Mouse (Mus musculus) left cerebral cortex, adult 2 months (tissue): ENCODE data around the gene Nfkbil1. TPM values are rescaled to one million over a fixed set of nuclear protein-coding genes. Genes with fewer than 3 reads are reported as not detected.
A peak's percentile ranks its signal among the peaks of the same experiment; 100 is the strongest.
"Not testable (repeated sequence)": the region's sequence is repeated elsewhere in the genome, so short reads cannot be mapped to it uniquely, and the experiment has no call there.

Experiments used
- DNase-seq, 2 experiments: peaks; one replicate each; pipeline ENCODE4 v3.0.0; 2021 to 2022; ENCODE audit warnings: low spot score in 2 of 2, mixed read lengths in 1 of 2; ENCODE audit errors: extremely low spot score in 1 of 2
- H3K27ac ChIP-seq: fragments of 200-600 bp; 2 replicates; pipeline ENCODE4 v1.8.1; 2022
- H3K4me3 ChIP-seq: fragments of 200-600 bp; 2 replicates; pipeline ENCODE4 v1.8.1; 2022
- CTCF ChIP-seq: fragments of 200-600 bp; IDR thresholded peaks from 2 replicates; pipeline ENCODE4 v1.8.1; 2022; ENCODE audit warnings: antibody characterized with exemption, mild to moderate bottlenecking, moderate library complexity
- intact Hi-C: fragments of 180-260 bp; cut with DNase I; formaldehyde crosslinking; loops from one replicate; pipeline ENCODE4 v1.15.1; 2025
- total RNA-seq, 2 experiments: library from RNA; stranded (reverse); gene quantifications; 2 replicates each; pipeline ENCODE4 v1.2.3; 2021

The Nfkbil1 gene
- total RNA-seq, 2 experiments from 2014 or later = 13.0 to 16.1 TPM

DNA sequence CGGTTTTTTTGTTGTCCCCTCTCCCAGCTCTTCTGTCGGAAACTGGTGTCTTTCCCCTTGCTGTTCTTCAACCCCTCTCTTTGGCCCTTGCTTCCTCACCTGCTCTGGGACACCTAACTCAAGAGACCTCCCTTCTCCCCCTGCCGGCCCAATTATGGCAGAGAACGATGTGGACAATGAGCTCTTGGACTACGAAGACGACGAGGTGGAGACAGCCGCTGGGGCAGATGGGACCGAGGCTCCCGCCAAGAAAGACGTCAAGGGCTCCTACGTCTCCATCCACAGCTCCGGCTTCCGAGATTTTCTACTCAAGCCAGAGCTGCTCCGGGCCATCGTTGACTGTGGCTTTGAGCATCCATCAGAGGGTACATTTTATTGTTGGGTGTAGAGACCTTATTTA, 7.5 kb upstream of the Nfkbil1 start:
- intact Hi-C loops = loop anchor here (5.0 to 10.0 kb wide), 3 partner anchors 406 to 618 kb away; partner anchors contain the start of genes Ddr1, Dxo, Ppt2 and Prrt1
- H3K4me3 ChIP-seq = peak overlapping the region; percentile 77
- DNase-seq = peak in 1 of 2 experiments; percentile 62
- H3K27ac ChIP-seq = peak overlapping the region; percentile 100
- TF ChIP-seq CTCF = no peak; the same call in 1 of the 2 replicates

DNA sequence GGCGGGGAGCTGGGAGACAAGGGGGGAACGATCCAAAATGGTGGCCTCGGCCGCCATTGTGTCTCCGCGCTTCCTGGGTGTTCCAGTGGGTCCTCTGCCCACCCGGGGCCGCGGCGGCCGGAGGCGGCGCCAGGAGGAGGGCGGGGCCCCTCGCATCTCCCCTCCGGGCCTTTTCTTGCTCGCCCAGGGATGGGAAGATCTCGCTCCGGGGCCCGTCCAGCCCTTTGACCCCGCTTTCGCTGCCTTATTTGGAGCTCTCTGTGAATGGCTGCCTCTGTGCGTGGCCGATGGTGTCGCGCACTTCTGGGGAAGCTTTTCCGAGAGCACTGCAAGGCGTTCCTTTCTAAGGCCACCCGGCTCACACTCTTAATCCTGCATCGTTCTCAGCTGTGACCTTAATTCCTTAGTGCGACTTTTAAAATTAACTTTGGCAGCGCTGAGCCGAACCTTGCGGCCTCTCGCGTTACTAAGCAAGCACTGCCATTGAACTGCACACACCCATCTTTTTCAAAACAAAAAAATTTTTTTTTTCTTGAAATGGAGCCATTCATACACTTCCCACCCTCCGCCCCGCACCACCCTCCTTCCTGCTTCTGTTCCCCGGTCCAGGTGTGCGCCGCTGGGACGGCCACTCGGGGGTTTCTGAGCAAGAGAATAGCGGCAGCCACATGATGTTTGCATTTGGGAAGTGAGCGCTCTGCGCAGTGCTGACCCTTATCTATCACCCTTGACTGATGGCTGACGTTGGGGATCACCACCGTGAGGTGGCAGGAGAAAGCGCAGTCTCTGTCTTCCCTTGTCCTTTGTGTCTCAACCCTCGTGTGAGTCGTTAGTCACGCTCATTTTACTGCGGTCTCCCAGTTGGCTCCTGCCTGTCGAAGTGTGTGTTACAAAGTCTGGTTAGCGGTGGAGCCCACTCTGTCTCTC, 6.7 kb upstream of the Nfkbil1 start:
- DNase-seq = peak; percentile 70 to 76
- intact Hi-C loops = loop anchor here (5.0 to 10.0 kb wide), 3 partner anchors 405 to 617 kb away; partner anchors contain the start of genes Ddr1, Dxo, Ppt2 and Prrt1
- no peak; the same call in none of the 2 replicates for TF ChIP-seq CTCF
- peak overlapping the region; percentile 100 for H3K27ac ChIP-seq
- peak overlapping the region; percentile 77 for H3K4me3 ChIP-seq

DNA sequence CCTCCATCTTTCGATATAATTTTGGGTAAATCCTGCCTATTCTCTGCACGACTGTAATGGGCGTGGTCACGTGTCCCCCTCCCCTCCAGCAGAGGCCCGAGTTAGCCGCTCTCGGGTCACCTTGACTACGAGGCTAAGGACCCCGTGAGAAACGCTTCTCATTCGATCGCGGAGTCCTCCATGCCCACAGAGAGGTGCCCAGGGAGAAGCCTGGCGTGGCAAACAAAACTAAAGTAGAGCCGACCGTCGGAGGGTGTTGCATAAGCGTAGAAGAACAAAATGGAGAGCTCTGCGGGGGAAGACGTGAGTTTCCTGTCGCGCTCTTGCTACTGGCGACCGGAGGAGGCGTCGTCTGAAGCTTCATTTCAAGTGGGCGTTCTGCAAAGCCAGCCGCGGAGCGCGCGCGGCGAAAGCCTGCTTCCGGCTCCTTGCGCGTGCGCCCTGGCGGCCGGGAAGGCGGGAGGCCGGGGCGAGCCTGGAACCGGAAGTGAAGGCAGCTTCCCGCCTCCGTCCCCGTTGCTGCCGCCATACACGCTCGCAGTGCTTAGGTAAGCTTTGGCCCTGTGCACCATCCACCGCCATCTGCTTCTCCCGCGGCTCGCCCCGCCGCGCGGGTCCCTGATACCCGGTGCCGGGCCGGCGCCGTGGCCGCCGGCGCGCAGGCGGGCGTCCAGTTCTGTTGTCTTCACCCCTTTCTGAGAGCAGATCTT, 5.9 kb upstream of the Nfkbil1 start, which contains the start of gene Ddx39b:
TSS of gene Ddx39b (plus strand) at position 442 of the 710 bp plus-strand sequence.
- intact Hi-C loops = loop anchor here (5.0 to 10.0 kb wide), 3 partner anchors 404 to 617 kb away; partner anchors contain the start of genes Ddr1, Dxo, Ppt2 and Prrt1
- Histone ChIP-seq H3K4me3 (peak within 1 kb of the TSS; percentile 77), H3K27ac (peak within 1 kb of the TSS; percentile 100)
- TF ChIP-seq CTCF = peak; percentile 21
- peak; percentile 96 to 97 for DNase-seq

DNA sequence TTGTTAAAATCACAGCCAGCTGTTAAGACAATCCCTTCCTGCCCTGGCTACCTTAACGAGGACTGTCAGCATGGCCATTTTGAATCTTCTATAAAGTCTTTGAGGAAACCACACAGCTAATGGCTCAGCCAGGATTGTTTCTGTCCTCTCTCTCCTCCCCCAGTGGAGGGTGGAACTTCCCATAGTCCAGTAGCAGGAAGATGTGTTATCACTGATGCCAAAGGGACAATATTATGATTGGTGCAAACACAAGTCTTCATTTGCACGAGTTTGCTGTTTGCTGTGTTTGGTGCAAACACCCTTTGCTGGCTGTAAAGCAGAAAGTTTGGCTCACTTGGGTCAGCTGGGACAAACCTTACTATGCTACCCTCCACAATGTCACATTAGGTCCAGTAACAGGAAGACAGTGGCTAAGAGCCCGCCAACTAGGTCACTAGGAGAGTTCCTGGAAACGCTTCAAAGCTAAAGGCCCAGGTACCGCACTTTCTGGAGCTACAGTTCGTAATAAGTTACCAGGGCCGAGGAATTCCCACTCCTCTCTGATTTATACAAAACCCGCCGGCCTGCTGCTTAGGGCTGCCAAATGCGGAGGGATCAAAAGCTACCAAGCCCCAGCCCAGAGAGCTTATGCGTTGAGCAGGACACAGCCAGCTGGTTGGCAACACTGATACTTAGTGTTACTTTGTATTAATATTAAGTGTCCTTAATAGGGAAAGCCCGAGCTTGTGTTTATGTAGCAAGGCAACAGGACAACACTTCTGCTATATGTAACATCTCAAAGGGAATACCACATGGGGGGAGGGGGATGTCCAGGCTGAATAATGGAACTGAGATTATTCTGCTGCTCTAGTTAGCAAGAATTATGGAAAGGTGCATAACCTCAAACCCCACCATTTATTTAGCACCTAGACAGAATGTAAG, 5.1 kb upstream of the Nfkbil1 start:
- DNase-seq = no peak
- peak overlapping the region; percentile 77 for H3K4me3 ChIP-seq
- TF ChIP-seq CTCF = no peak
- intact Hi-C loops = loop anchor here (5.0 to 10.0 kb wide), 3 partner anchors 403 to 616 kb away; partner anchors contain the start of genes Ddr1, Dxo, Ppt2 and Prrt1
- peak overlapping the region; percentile 100 for H3K27ac ChIP-seq

DNA sequence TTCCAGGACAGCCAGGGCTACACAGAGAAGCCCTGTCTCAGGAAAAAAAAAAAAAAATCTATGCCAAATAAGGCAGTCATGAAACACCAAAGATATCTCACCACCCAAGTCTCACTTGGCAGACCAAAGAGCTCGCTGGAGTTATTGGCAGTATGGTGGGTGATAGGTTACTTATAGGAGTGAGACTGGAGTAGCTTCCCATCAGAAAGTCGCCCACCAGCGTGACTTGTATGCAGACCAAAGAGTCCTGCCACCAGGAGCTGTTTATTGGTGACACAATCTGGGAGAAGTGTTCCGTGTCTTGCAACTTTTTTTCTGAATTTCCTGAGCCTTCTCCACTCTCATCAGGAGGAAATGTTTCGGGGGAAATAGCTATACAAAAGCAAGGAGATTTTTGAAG, 4.1 kb upstream of the Nfkbil1 start:
- intact Hi-C loops = loop anchor here (5.0 to 10.0 kb wide), 6 partner anchors 117 to 615 kb away; partner anchors contain the start of genes Csnk2b, Ddr1, Dxo and Gpank1
- H3K4me3 ChIP-seq = no peak overlapping the region
- DNase-seq = no peak
- TF ChIP-seq CTCF = no peak
- H3K27ac ChIP-seq = peak overlapping the region; percentile 100

DNA sequence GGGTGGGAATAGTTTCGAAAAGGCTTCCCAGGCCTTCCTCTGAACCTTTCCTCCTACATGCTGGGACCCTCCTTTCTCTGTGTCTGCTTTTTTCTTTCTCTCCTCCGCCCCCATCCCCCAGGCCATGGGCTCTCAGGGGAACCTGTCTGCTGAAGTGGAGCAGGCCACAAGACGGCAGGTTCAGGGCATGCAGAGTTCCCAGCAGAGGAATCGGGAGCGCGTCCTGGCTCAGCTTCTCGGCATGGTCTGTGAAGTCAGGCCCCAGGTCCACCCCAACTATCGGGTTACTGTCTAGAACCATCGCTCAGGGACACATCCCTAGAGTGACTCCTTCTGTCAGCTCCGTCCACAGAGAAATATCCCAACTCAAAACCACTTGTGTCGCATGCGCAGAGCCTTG, 1.9 kb upstream of the Nfkbil1 start:
- DNase-seq = no peak
- H3K4me3 ChIP-seq = peak overlapping the region; percentile 68
- intact Hi-C loops = loop anchor here (5.0 to 10.0 kb wide), 3 partner anchors 115 to 385 kb away; partner anchors contain the start of genes Csnk2b, Gpank1, Nelfe and Sapcd1
- no peak for TF ChIP-seq CTCF
- H3K27ac ChIP-seq = peak overlapping the region; percentile 96

DNA sequence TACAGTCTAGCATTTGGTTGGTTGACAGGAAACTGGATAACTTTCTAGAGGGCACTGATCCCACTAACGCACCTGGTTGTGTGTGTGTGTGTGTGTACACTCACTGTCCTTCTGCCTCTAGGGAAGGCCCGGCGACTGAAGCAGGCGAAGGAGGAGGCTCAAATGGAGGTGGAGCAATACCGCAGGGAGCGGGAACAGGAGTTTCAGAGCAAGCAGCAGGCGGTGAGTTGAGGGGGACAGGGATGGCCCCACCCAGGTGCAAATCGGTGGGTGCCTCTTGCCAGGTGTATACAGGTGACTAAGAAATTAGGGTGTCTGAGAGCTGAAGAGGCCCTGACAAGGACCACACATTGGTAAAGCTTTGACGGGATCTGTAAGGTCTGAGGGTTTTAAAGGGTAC, 1.4 kb upstream of the Nfkbil1 start:
- intact Hi-C loops = loop anchor here (1.0 to 10.0 kb wide), 4 partner anchors 71 to 385 kb away; partner anchors contain the start of genes Csnk2b, Gpank1, Nelfe and Sapcd1
- DNase-seq = no peak
- Histone ChIP-seq H3K27ac (peak overlapping the region; percentile 96), H3K4me3 (peak overlapping the region; percentile 68)
- no peak for TF ChIP-seq CTCF

DNA sequence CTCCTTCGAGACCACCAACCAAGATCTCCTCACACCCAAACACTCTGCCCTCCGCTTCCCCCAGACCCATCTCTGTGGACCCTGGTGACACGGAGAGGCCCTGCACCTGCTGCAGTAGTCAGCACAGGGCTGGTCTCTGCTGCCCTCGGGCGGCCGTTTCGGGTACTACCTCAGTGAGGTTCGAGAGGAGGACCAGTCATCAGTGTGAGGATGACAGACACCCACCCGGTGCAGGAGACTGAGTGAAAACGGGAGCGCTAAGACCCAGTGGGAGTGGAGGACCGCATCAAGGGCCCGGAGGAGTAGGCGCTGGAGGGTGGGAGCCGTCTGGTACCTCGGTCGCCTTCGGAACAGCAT, 776 bp upstream of the Nfkbil1 start:
- peak; percentile 98 to 100 for DNase-seq
- Histone ChIP-seq H3K27ac (peak overlapping the region; percentile 96), H3K4me3 (peak overlapping the region; percentile 68)
- no peak; the same call in none of the 2 replicates for TF ChIP-seq CTCF
- intact Hi-C loops = loop anchor here (1.0 to 10.0 kb wide), 4 partner anchors 70 to 384 kb away; partner anchors contain the start of genes Csnk2b, Gpank1, Nelfe and Sapcd1

DNA sequence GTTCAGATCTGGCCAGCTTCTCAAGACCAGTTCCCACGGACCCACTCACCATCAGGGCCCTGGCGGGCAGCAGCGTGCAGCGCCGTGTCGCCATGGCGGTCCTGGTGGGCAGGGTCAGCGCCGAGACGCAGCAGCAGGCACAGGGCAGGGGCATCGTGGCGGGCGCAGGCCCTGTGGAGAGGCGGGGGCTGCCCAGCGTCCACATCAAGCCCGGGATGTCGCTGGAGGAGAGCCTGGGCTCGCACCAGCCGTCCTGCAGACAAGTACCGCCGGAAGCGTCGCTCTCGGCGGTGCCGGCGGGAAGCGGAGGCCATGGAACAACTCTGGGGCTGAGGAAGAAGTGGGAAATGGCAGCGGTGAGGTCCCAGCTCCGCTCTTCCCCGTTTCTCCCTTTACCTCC, 689 bp downstream of the Nfkbil1 start:
- intact Hi-C loops = loop anchor here (1.0 to 10.0 kb wide), 5 partner anchors 100 to 383 kb away; partner anchors contain the start of genes Bag6, Csnk2b, Gpank1 and Nelfe
- DNase-seq = no peak
- TF ChIP-seq CTCF = no peak; the same call in 1 of the 2 replicates
- peak overlapping the region; percentile 68 for H3K4me3 ChIP-seq
- H3K27ac ChIP-seq = peak overlapping the region; percentile 96

DNA sequence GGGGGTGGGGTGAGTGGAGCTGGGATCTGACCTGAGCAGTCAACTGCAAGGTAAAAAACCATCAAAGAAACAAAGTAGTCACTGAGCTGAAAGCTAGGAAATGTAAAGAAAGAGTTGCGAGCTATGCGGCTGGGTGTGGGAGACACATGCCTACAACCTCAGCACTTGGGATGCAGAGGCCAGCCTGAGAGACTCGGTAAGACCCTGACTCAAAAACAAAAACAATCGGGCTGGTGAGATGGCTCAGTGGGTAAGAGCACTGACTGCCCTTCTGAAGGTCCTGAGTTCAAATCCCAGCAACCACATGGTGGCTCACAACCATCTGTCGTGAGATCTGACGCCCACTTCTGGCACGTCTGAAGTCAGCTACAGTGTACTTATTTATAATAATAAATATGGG, 1.5 kb downstream of the Nfkbil1 start:
- not testable (repeated sequence) for H3K27ac ChIP-seq, H3K4me3 ChIP-seq, DNase-seq
- intact Hi-C loops = loop anchor here (5.0 to 10.0 kb wide), 2 partner anchors 209 to 342 kb away; partner anchors contain the start of gene Sapcd1
